Mouse (Mus musculus): ENCODE measurements around the gene Efcc1. TPM values are rescaled to one million over a fixed set of nuclear protein-coding genes. Genes with fewer than 3 reads are reported as not detected.

Efcc1 gene
- total RNA-seq (2015; ENCODE audit: low replicate concordance), result not detected in 2 replicates
- total RNA-seq (2017; ENCODE audit: low replicate concordance), result not detected in 2 replicates

- ATAC-seq (replicated peaks; ENCODE audit: low FRiP score, poor library complexity, severe bottlenecking), result 0 out of 2 replicates have a peak, but pooled peaks have one; percentile 31
Measured at GRCm38 (mm10) chr6:87730591-87731462, at the start of gene Efcc1. TSS of gene Efcc1 (plus strand) at chr6:87730869.

- ATAC-seq (replicated peaks; ENCODE audit: low FRiP score, poor library complexity, severe bottlenecking), result no peak
Measured at GRCm38 (mm10) chr6:87695947-87696346, 34.7 kb upstream of the Efcc1 start.

- no peak for ATAC-seq (replicated peaks; ENCODE audit: low FRiP score, poor library complexity, severe bottlenecking)
Measured at GRCm38 (mm10) chr6:87696544-87696943, 34.1 kb upstream of the Efcc1 start.

- peak; percentile 66 for ATAC-seq (replicated peaks; ENCODE audit: low FRiP score, poor library complexity, severe bottlenecking)
Measured at GRCm38 (mm10) chr6:87706246-87706645, 24.4 kb upstream of the Efcc1 start.

GRCm38 (mm10) chr6:87712311-87712710 is 18.4 kb upstream of the Efcc1 start:
- no peak for ATAC-seq (replicated peaks; ENCODE audit: low FRiP score, poor library complexity, severe bottlenecking)

- no peak for ATAC-seq (replicated peaks; ENCODE audit: low FRiP score, poor library complexity, severe bottlenecking)
Measured at GRCm38 (mm10) chr6:87714091-87714490, 16.6 kb upstream of the Efcc1 start.

- ATAC-seq (replicated peaks; ENCODE audit: low FRiP score, poor library complexity, severe bottlenecking), result no peak
Measured at GRCm38 (mm10) chr6:87722631-87723030, 8.0 kb upstream of the Efcc1 start.

- ATAC-seq (replicated peaks; ENCODE audit: low FRiP score, poor library complexity, severe bottlenecking), result no peak
Measured at GRCm38 (mm10) chr6:87725267-87725912, 5.3 kb upstream of the Efcc1 start.

GRCm38 (mm10) chr6:87728102-87728501 is 2.6 kb upstream of the Efcc1 start:
- no peak for ATAC-seq (replicated peaks; ENCODE audit: low FRiP score, poor library complexity, severe bottlenecking)

- no peak for ATAC-seq (replicated peaks; ENCODE audit: low FRiP score, poor library complexity, severe bottlenecking)
Measured at GRCm38 (mm10) chr6:87730141-87730540, 528 bp upstream of the Efcc1 start.

- ATAC-seq (replicated peaks; ENCODE audit: low FRiP score, poor library complexity, severe bottlenecking), result no peak
Measured at GRCm38 (mm10) chr6:87731463-87732095, 910 bp downstream of the Efcc1 start.

- no peak for ATAC-seq (replicated peaks; ENCODE audit: low FRiP score, poor library complexity, severe bottlenecking)
Measured at GRCm38 (mm10) chr6:87732151-87733011, 1.7 kb downstream of the Efcc1 start.

GRCm38 (mm10) chr6:87733131-87733930 is 2.7 kb downstream of the Efcc1 start:
- ATAC-seq (replicated peaks; ENCODE audit: low FRiP score, poor library complexity, severe bottlenecking), result no peak

GRCm38 (mm10) chr6:87734136-87734535 is 3.5 kb downstream of the Efcc1 start:
- ATAC-seq (replicated peaks; ENCODE audit: low FRiP score, poor library complexity, severe bottlenecking), result no peak

GRCm38 (mm10) chr6:87736923-87737322 is 6.3 kb downstream of the Efcc1 start:
- ATAC-seq (replicated peaks; ENCODE audit: low FRiP score, poor library complexity, severe bottlenecking), result no peak

- no peak for ATAC-seq (replicated peaks; ENCODE audit: low FRiP score, poor library complexity, severe bottlenecking)
Measured at GRCm38 (mm10) chr6:87737921-87738626, 7.4 kb downstream of the Efcc1 start.

GRCm38 (mm10) chr6:87739898-87740297 is 9.2 kb downstream of the Efcc1 start:
- no peak; the same call in 1 of the 2 replicates for ATAC-seq (replicated peaks; ENCODE audit: low FRiP score, poor library complexity, severe bottlenecking)

GRCm38 (mm10) chr6:87740496-87740895 is 9.8 kb downstream of the Efcc1 start:
- peak; percentile 84 for ATAC-seq (replicated peaks; ENCODE audit: low FRiP score, poor library complexity, severe bottlenecking)
